Mouse (Mus musculus): ENCODE results near the gene Ret. TPM values are rescaled to one million over a fixed set of nuclear protein-coding genes. Genes with fewer than 3 reads are reported as not detected.

Ret gene
- total and polyA plus RNA-seq, 3 experiments: not detected

GRCm38 (mm10) chr6:118138731-118139709 lies 58.5 kb downstream of the Ret start, which contains the start of gene Csgalnact2 (continued):
- TF ChIP-seq ZKSCAN1 (IDR thresholded peaks at IDR 0.05; ENCODE audit: low read depth, low read length) (no peak), ZMIZ1 (IDR thresholded peaks at IDR 0.05; ENCODE audit: low read depth, low read length) (no peak), MXI1 (IDR thresholded peaks at IDR 0.05; ENCODE audit: low read depth, low read length) (peak; percentile 54; the same call in 1 of the 2 replicates), SMC3 (IDR thresholded peaks at IDR 0.05; ENCODE audit: low read depth, low read length) (no peak), GATA1 (IDR thresholded peaks at IDR 0.05; ENCODE audit: low read depth, low read length) (no peak), MYC (IDR thresholded peaks at IDR 0.05; ENCODE audit: low read depth, low read length) (no peak), NELFE (IDR thresholded peaks at IDR 0.05; ENCODE audit: low read depth, low read length) (peak; percentile 79), CHD2 (IDR thresholded peaks at IDR 0.05; ENCODE audit: low read length) (no peak), POLR2A (IDR thresholded peaks at IDR 0.05; ENCODE audit: control insufficient read depth in 1 of 2, insufficient read depth in 1 of 2, low read depth in 1 of 2, low read length in 2 of 2, poor library complexity in 1 of 2) (peak; percentile 73 to 97), GABPA (IDR thresholded peaks at IDR 0.05; ENCODE audit: low read depth, low read length) (no peak), POLR2AphosphoS5 (IDR thresholded peaks at IDR 0.05; ENCODE audit: borderline replicate concordance, low read depth, low read length) (peak; percentile 55; the same call in 1 of the 2 replicates), MEF2A (IDR thresholded peaks at IDR 0.05; ENCODE audit: extremely low read depth, insufficient replicate concordance, low read depth, low read length, poor library complexity, severe bottlenecking) (no peak), RAD21 (IDR thresholded peaks at IDR 0.05; ENCODE audit: low read depth, low read length) (no peak), ZNF384 (IDR thresholded peaks at IDR 0.05; ENCODE audit: low read depth, low read length) (peak; percentile 88)

- peak; percentile 84 for DNase-seq (ENCODE audit: low read depth, low spot score)
- H3K36me3 ChIP-seq (ENCODE audit: control insufficient read depth in 1 of 2, insufficient read depth in 2 of 2, low read length in 2 of 2): peaks cover 0 to 32% of the 10 kb centered on the region in 2 experiments; a peak in 2 of 4 replicates
- TF ChIP-seq POLR2A (IDR thresholded peaks at IDR 0.05; ENCODE audit: control insufficient read depth in 1 of 2, insufficient read depth in 1 of 2, low read depth in 1 of 2, low read length in 2 of 2, poor library complexity in 1 of 2): no peak
- peak; percentile 81 to 91 for TF ChIP-seq EP300 (IDR thresholded peaks at IDR 0.05; ENCODE audit: low read depth in 1 of 2, low read length in 2 of 2)
- 0 out of 2 replicates have a peak, but pooled peaks have one; percentile 21 for TF ChIP-seq ELF1 (IDR thresholded peaks at IDR 0.05; ENCODE audit: low read depth, low read length)
- peak; percentile 93 for TF ChIP-seq MYB (IDR thresholded peaks at IDR 0.05; ENCODE audit: low read depth, low read length)
- peak; percentile 13; the same call in 1 of the 2 replicates for TF ChIP-seq ZNF384 (IDR thresholded peaks at IDR 0.05; ENCODE audit: low read depth, low read length)
- TF ChIP-seq HCFC1 (IDR thresholded peaks at IDR 0.05; ENCODE audit: low read depth, low read length): peak; percentile 47
- TF ChIP-seq MYC (IDR thresholded peaks at IDR 0.05; ENCODE audit: low read depth, low read length): peak; percentile 76; the same call in 1 of the 2 replicates
- TF ChIP-seq POLR2AphosphoS2 (IDR thresholded peaks at IDR 0.05; ENCODE audit: low read length): no peak
- peak; percentile 58 for TF ChIP-seq TAL1 (IDR thresholded peaks at IDR 0.05; ENCODE audit: low read length)
- TF ChIP-seq ETS1 (IDR thresholded peaks at IDR 0.05; ENCODE audit: low read depth, low read length): 0 out of 2 replicates have a peak, but pooled peaks have one; percentile 26
- TF ChIP-seq NRF1 (IDR thresholded peaks at IDR 0.05; ENCODE audit: insufficient read depth, low read depth, low read length, poor library complexity, severe bottlenecking): no peak
- peak; percentile 67 for TF ChIP-seq TCF12 (IDR thresholded peaks at IDR 0.05; ENCODE audit: low read depth, low read length)
- peak; percentile 17; the same call in 1 of the 2 replicates for TF ChIP-seq RCOR1 (IDR thresholded peaks at IDR 0.05; ENCODE audit: low read depth, low read length)
- TF ChIP-seq GATA1 (IDR thresholded peaks at IDR 0.05; ENCODE audit: low read depth, low read length): peak; percentile 72
- TF ChIP-seq TBP (IDR thresholded peaks at IDR 0.05; ENCODE audit: low read depth, low read length): peak; percentile 47; the same call in 1 of the 2 replicates
- TF ChIP-seq ZKSCAN1 (IDR thresholded peaks at IDR 0.05; ENCODE audit: low read depth, low read length): no peak
- no peak for TF ChIP-seq NELFE (IDR thresholded peaks at IDR 0.05; ENCODE audit: low read depth, low read length)
- peak; percentile 49; the same call in 1 of the 2 replicates for TF ChIP-seq MAX (IDR thresholded peaks at IDR 0.05; ENCODE audit: low read length)
- peak; percentile 70 for TF ChIP-seq MXI1 (IDR thresholded peaks at IDR 0.05; ENCODE audit: low read depth, low read length)
- no peak for TF ChIP-seq E2F4 (IDR thresholded peaks at IDR 0.05; ENCODE audit: borderline replicate concordance, low read depth, low read length)
- TF ChIP-seq SIN3A (IDR thresholded peaks at IDR 0.05; ENCODE audit: low read length): peak; percentile 81
- H3K9me3 ChIP-seq (replicated peaks; ENCODE audit: insufficient read depth, low read length): no peaks in the 10 kb centered on the region
- peak overlapping the region; percentile 30 to 95; a peak in 3 of 4 replicates for H3K4me3 ChIP-seq (ENCODE audit: control insufficient read depth in 1 of 2, insufficient read depth in 1 of 2, low read depth in 2 of 2, low read length in 2 of 2)
- peaks cover 34% of the 10 kb centered on the region for H3K79me2 ChIP-seq (ENCODE audit: control insufficient read depth, insufficient read depth, low read length, poor library complexity)
- H3K9ac ChIP-seq (ENCODE audit: control insufficient read depth, low read depth, low read length, poor library complexity, severe bottlenecking): peak overlapping the region; percentile 74
- H3K4me1 ChIP-seq (ENCODE audit: control insufficient read depth in 1 of 2, insufficient read depth in 2 of 2, low read length in 2 of 2): peaks cover 19 to 29% of the 10 kb centered on the region in 2 experiments
- peak overlapping the region; percentile 95 for H3K27ac ChIP-seq (ENCODE audit: control insufficient read depth, low read depth, low read length)
- no peaks in the 10 kb centered on the region for H3K27me3 ChIP-seq (ENCODE audit: control insufficient read depth in 1 of 2, insufficient read depth in 2 of 2, low read length in 2 of 2)
These were observed 60.4 kb downstream of the Ret start for GRCm38 (mm10) chr6:118137148-118137547.
